In genomic region chr19:42777801-42778200, GRCm38 (mm10) we compare ENCODE assay signal across 9 mouse cellular contexts. TPM values are rescaled to one million over a fixed set of nuclear protein-coding genes. Genes with fewer than 3 reads are reported as not detected.
DNase-seq lines count a peak whose midpoint lies in the region; ATAC-seq and TF ChIP-seq lines count a peak whose summit lies in the region.
"Had no signal": no experiment of that assay in that cellular context is flagged by ENCODE, and none has a peak within 500 bp of the region (broad histone marks: within the 10 kb centered on the region; RNA-seq: fewer than 3 reads in every experiment).

No protein-coding gene starts in this region.

- TF ChIP-seq POLR2A in ES-Bruce4 (IDR thresholded peaks at IDR 0.05; ENCODE audit: insufficient read depth, low read length): no peak

- TF ChIP-seq EP300 in ES-Bruce4 (IDR thresholded peaks at IDR 0.05; ENCODE audit: insufficient read depth, low read depth, low read length): no peak

- ATAC-seq in granulocyte monocyte progenitor cell, adult 5-6 weeks (replicated peaks; ENCODE audit: poor library complexity, severe bottlenecking): no peak

- no peak overlapping the region for H3K27ac ChIP-seq in ES-Bruce4 (ENCODE audit: insufficient read depth, low read length)
- H3K27ac ChIP-seq: embryonic facial prominence, embryonic 15.5 days had no signal

- no peak overlapping the region for H3K9ac ChIP-seq in ES-Bruce4 (ENCODE audit: low read depth, poor library complexity, severe bottlenecking)
- H3K9ac ChIP-seq: embryonic facial prominence, embryonic 15.5 days; limb, embryonic 12.5 days had no signal

- no peaks in the 10 kb centered on the region for H3K36me3 ChIP-seq in ES-Bruce4 (ENCODE audit: control insufficient read depth, insufficient read depth, low read length, poor library complexity, severe bottlenecking)
- H3K36me3 ChIP-seq: embryonic facial prominence, embryonic 15.5 days; limb, embryonic 12.5 days had no signal

- TF ChIP-seq CTCF in ES-Bruce4 (IDR thresholded peaks at IDR 0.05; ENCODE audit: low read depth, low read length): peak; percentile 65

- no peaks in the 10 kb centered on the region for H3K4me1 ChIP-seq in ES-Bruce4 (ENCODE audit: control insufficient read depth, insufficient read depth, low read length)

- no peaks in the 10 kb centered on the region for H3K9me3 ChIP-seq in ES-Bruce4 (replicated peaks; ENCODE audit: control insufficient read depth, insufficient read depth, low read length, poor library complexity, severe bottlenecking)
- H3K9me3 ChIP-seq: embryonic facial prominence, embryonic 15.5 days; limb, embryonic 12.5 days had no signal

- no peaks in the 10 kb centered on the region for H3K27me3 ChIP-seq in ES-Bruce4 (ENCODE audit: control insufficient read depth, insufficient read depth, low read length, poor library complexity, severe bottlenecking)
- H3K27me3 ChIP-seq: embryonic facial prominence, embryonic 15.5 days; limb, embryonic 12.5 days had no signal

- H3K4me3 ChIP-seq in ES-Bruce4 (ENCODE audit: low read depth, low read length): no peak overlapping the region
- H3K4me3 ChIP-seq: embryonic facial prominence, embryonic 15.5 days; limb, embryonic 12.5 days had no signal

- DNase-seq in layer of hippocampus, adult 11-12 months (ENCODE audit: low spot score): peak; percentile 45
- DNase-seq in layer of hippocampus, postnatal 14 days (ENCODE audit: low spot score in 2 of 2): no peak
- peak; percentile 70 for DNase-seq in adrenal gland, postnatal 14 days
- peak; percentile 27 for DNase-seq in lung, postnatal 25 days (ENCODE audit: low spot score)
- DNase-seq in ovary, postnatal 10 days (ENCODE audit: low spot score): no peak

RNA-seq across cellular contexts. Expression of gene Hps1, which starts 2.0 kb away (rescaled TPM):
- total RNA-seq in layer of hippocampus, postnatal 14 days (2021): 1 to 10 TPM; 7.2 to 9.9 TPM
- 13.2 and 14.1 TPM in 2 replicates for polyA plus RNA-seq in ES-Bruce4 (2011; ENCODE audit: insufficient read depth, insufficient read length, low read depth, missing spikeins)
- 18.9 and 19.8 TPM in 2 replicates for total RNA-seq in adrenal gland, postnatal 14 days (2021)
- total RNA-seq in granulocyte monocyte progenitor cell, adult 5-6 weeks (2014; fragmentation: Nextera tagmentation): 24.1 and 32.2 TPM in 2 replicates
- 22.7 and 34.4 TPM in 2 replicates for total RNA-seq in granulocyte monocyte progenitor cell, adult 5-6 weeks (2017)

RNA-seq across cellular contexts. Expression of gene Pyroxd2, which starts 25.2 kb away (rescaled TPM):
- 1 to 10 TPM; 3.0 to 3.1 TPM for total RNA-seq in layer of hippocampus, postnatal 14 days (2021)
- polyA plus RNA-seq in ES-Bruce4 (2011; ENCODE audit: insufficient read depth, insufficient read length, low read depth, missing spikeins): 0.27 and 0.81 TPM in 2 replicates
- total RNA-seq in adrenal gland, postnatal 14 days (2021): 18.5 and 19.8 TPM in 2 replicates
- 6.2 and 12.1 TPM in 2 replicates for total RNA-seq in granulocyte monocyte progenitor cell, adult 5-6 weeks (2014; fragmentation: Nextera tagmentation)
- total RNA-seq in granulocyte monocyte progenitor cell, adult 5-6 weeks (2017): 2.3 and 3.1 TPM in 2 replicates

Comparison
In these comparisons a context has a peak if more than half of its experiments do, and no peak if none do; other contexts are left out.
1. DNase-seq: peak in layer of hippocampus, adult 11-12 months (single experiment), adrenal gland, postnatal 14 days (single experiment) and lung, postnatal 25 days (single experiment); none in layer of hippocampus, postnatal 14 days (0 of 2) and ovary, postnatal 10 days (single experiment).